Mouse (Mus musculus): ENCODE measurements around the gene Chrm3. TPM values are rescaled to one million over a fixed set of nuclear protein-coding genes. Genes with fewer than 3 reads are reported as not detected.

The Chrm3 gene
- polyA plus RNA-seq, 1 experiment: 1.8 TPM

- TF ChIP-seq CTCF (IDR thresholded peaks at IDR 0.05; ENCODE audit: insufficient read depth, low read length): no peak
- TF ChIP-seq POLR2A (IDR thresholded peaks at IDR 0.05; ENCODE audit: borderline replicate concordance, extremely low read depth, low read depth, low read length): no peak
- WGBS: 83% methylated on average over 2 of the region's 2 CpGs
- H3K4me1 ChIP-seq (ENCODE audit: control insufficient read depth, insufficient read depth, low read length): no peaks in the 10 kb centered on the region
- DNase-seq: no peak
- H3K4me3 ChIP-seq (replicated peaks; ENCODE audit: extremely low read depth, low read depth, low read length): no peak overlapping the region
Observed at GRCm38 (mm10) chr13:9983293-9983692, 377.4 kb downstream of the Chrm3 start.

- no peaks in the 10 kb centered on the region for H3K4me1 ChIP-seq (ENCODE audit: control insufficient read depth, insufficient read depth, low read length)
- TF ChIP-seq POLR2A (IDR thresholded peaks at IDR 0.05; ENCODE audit: borderline replicate concordance, extremely low read depth, low read depth, low read length) (no peak), CTCF (IDR thresholded peaks at IDR 0.05; ENCODE audit: insufficient read depth, low read length) (no peak)
- 74% methylated on average over 1 of the region's 1 CpGs for WGBS
- no peak overlapping the region for H3K4me3 ChIP-seq (replicated peaks; ENCODE audit: extremely low read depth, low read depth, low read length)
- DNase-seq: no peak
Observed at GRCm38 (mm10) chr13:9977699-9978098, 382.9 kb downstream of the Chrm3 start.

DNA sequence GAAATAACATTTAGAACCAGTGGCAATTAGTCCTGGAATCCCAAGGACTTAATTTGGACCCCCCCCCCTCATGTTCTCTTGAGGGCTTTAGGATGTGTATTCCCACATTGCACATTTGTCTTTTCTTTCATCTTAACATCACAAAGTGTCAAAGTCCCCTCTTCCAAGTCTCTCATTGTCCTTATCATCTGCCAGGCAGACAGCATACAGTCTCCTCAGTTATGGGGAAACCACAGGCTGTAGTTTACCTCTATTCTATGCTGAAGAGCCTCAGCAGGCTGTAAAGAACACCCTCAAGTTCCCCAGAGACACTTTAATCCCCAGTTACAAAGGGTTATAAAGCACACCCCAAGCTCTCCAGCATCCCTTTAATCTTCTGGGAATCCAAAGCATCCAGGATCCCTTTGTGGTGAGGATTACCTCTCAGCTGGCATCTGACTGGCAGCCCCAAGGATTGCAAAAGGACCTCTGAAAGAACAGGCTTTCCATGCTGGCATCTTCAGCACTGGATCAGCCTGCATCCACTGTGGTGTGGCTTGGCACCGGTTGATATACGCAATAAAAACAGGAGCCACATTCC lies 386.8 kb downstream of the Chrm3 start:
- Histone ChIP-seq H3K4me1 (ENCODE audit: control insufficient read depth, insufficient read depth, low read length) (no peaks in the 10 kb centered on the region), H3K4me3 (replicated peaks; ENCODE audit: extremely low read depth, low read depth, low read length) (no peak overlapping the region)
- WGBS: 82% methylated on average over 2 of the region's 2 CpGs
- DNase-seq: no peak
- no peak for TF ChIP-seq CTCF (IDR thresholded peaks at IDR 0.05; ENCODE audit: insufficient read depth, low read length)
- no peak for TF ChIP-seq POLR2A (IDR thresholded peaks at IDR 0.05; ENCODE audit: borderline replicate concordance, extremely low read depth, low read depth, low read length)

GRCm38 (mm10) chr13:9971845-9972244 lies 388.8 kb downstream of the Chrm3 start:
- Histone ChIP-seq H3K4me3 (replicated peaks; ENCODE audit: extremely low read depth, low read depth, low read length) (no peak overlapping the region), H3K4me1 (ENCODE audit: control insufficient read depth, insufficient read depth, low read length) (no peaks in the 10 kb centered on the region)
- TF ChIP-seq CTCF (IDR thresholded peaks at IDR 0.05; ENCODE audit: insufficient read depth, low read length) (no peak), POLR2A (IDR thresholded peaks at IDR 0.05; ENCODE audit: borderline replicate concordance, extremely low read depth, low read depth, low read length) (no peak)
- DNase-seq: no peak
- 53% methylated on average over 4 of the region's 4 CpGs for WGBS

DNA sequence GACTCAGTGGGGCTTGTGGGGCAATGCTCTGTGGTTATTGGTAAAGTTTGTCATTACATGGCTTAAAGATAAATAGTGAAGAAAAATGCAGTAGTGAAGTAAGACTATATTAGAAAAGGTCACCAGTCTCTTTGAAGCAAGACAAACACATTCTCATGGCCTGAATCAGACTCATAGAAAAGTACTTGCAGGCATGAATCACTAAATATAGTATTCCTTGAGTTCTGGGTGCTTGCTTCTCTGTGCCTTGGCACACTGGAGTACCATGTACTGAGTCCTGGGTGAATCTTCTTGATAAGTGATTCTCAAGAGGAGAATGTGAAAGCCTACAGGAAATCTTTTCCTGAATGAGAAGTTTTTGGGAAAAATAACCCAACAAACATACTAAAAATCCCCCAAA lies 408.0 kb downstream of the Chrm3 start:
- no peak for TF ChIP-seq POLR2A (IDR thresholded peaks at IDR 0.05; ENCODE audit: borderline replicate concordance, extremely low read depth, low read depth, low read length)
- no peak for TF ChIP-seq CTCF (IDR thresholded peaks at IDR 0.05; ENCODE audit: insufficient read depth, low read length)
- no peak for DNase-seq
- no peak overlapping the region for H3K4me3 ChIP-seq (replicated peaks; ENCODE audit: extremely low read depth, low read depth, low read length)
- H3K4me1 ChIP-seq (ENCODE audit: control insufficient read depth, insufficient read depth, low read length): no peaks in the 10 kb centered on the region

GRCm38 (mm10) chr13:9951376-9951775 lies 409.3 kb downstream of the Chrm3 start:
- 67% methylated on average over 1 of the region's 1 CpGs for WGBS
- Histone ChIP-seq H3K4me1 (ENCODE audit: control insufficient read depth, insufficient read depth, low read length) (no peaks in the 10 kb centered on the region), H3K4me3 (replicated peaks; ENCODE audit: extremely low read depth, low read depth, low read length) (no peak overlapping the region)
- TF ChIP-seq CTCF (IDR thresholded peaks at IDR 0.05; ENCODE audit: insufficient read depth, low read length): no peak
- no peak for TF ChIP-seq POLR2A (IDR thresholded peaks at IDR 0.05; ENCODE audit: borderline replicate concordance, extremely low read depth, low read depth, low read length)
- no peak for DNase-seq

DNA sequence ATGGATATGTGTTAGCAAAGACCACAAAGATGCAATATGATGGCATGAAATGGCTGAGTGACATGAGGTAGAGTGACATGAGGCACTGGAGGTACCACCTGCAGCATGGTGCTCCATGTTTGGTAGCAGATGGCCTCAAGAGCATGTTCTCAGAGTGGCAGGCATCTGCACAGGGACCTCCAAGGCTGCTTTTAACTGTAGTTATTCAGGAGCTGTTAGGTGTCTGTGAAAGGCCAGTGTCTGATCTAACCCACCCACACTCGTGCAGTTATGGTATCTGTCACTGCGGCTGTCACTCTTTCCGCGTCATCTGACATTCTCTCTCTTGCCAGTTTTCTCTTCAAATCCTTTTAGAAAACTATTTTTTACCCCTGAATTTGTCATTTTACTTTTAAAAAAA lies 411.6 kb downstream of the Chrm3 start:
- TF ChIP-seq CTCF (IDR thresholded peaks at IDR 0.05; ENCODE audit: insufficient read depth, low read length) (no peak), POLR2A (IDR thresholded peaks at IDR 0.05; ENCODE audit: borderline replicate concordance, extremely low read depth, low read depth, low read length) (no peak)
- DNase-seq: no peak
- 91% methylated on average over 4 of the region's 4 CpGs for WGBS
- H3K4me1 ChIP-seq (ENCODE audit: control insufficient read depth, insufficient read depth, low read length): no peaks in the 10 kb centered on the region
- no peak overlapping the region for H3K4me3 ChIP-seq (replicated peaks; ENCODE audit: extremely low read depth, low read depth, low read length)

GRCm38 (mm10) chr13:9940186-9940585 lies 420.5 kb downstream of the Chrm3 start:
- TF ChIP-seq CTCF (IDR thresholded peaks at IDR 0.05; ENCODE audit: insufficient read depth, low read length) (no peak), POLR2A (IDR thresholded peaks at IDR 0.05; ENCODE audit: borderline replicate concordance, extremely low read depth, low read depth, low read length) (no peak)
- Histone ChIP-seq H3K4me1 (ENCODE audit: control insufficient read depth, insufficient read depth, low read length) (peaks cover 8% of the 10 kb centered on the region), H3K4me3 (replicated peaks; ENCODE audit: extremely low read depth, low read depth, low read length) (no peak overlapping the region)
- 34% methylated on average over 1 of the region's 1 CpGs for WGBS
- peak; percentile 35 for DNase-seq

- 28% methylated on average over 3 of the region's 3 CpGs for WGBS
- TF ChIP-seq CTCF (IDR thresholded peaks at IDR 0.05; ENCODE audit: insufficient read depth, low read length) (no peak), POLR2A (IDR thresholded peaks at IDR 0.05; ENCODE audit: borderline replicate concordance, extremely low read depth, low read depth, low read length) (no peak)
- peak; percentile 17 for DNase-seq
- H3K4me3 ChIP-seq (replicated peaks; ENCODE audit: extremely low read depth, low read depth, low read length): no peak overlapping the region
- peaks cover 8% of the 10 kb centered on the region for H3K4me1 ChIP-seq (ENCODE audit: control insufficient read depth, insufficient read depth, low read length)
Observed at GRCm38 (mm10) chr13:9938798-9939485, 421.7 kb downstream of the Chrm3 start.

DNA sequence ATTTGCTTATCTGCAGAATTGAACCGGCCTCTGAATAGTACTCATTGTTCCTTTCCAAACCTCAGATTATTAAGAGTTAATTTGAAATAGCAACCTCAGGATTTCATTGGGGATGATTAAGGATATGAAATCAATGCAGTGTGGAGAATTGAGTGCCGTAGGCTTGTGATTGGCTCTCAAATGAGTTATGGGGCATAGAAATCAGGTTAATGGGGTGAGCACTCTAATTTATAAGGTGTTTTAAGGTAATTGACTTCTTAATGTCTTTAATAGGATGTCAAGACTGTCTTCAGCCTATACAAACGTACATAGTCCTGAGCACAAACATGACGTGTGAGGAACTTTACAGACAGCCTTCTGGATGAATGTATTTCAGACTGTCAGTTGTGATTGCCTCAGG lies 427.9 kb downstream of the Chrm3 start:
- DNase-seq: no peak
- no peak overlapping the region for H3K4me3 ChIP-seq (replicated peaks; ENCODE audit: extremely low read depth, low read depth, low read length)
- no peaks in the 10 kb centered on the region; the same call in 1 of the 2 replicates for H3K4me1 ChIP-seq (ENCODE audit: control insufficient read depth, insufficient read depth, low read length)
- TF ChIP-seq CTCF (IDR thresholded peaks at IDR 0.05; ENCODE audit: insufficient read depth, low read length) (no peak), POLR2A (IDR thresholded peaks at IDR 0.05; ENCODE audit: borderline replicate concordance, extremely low read depth, low read depth, low read length) (no peak)
- 68% methylated on average over 4 of the region's 4 CpGs for WGBS

Measured in lung, adult 2 months (tissue).